Comparison of ENCODE assay signal across 10 mouse cellular contexts in genomic region chr6:119196382-119197305, GRCm38 (mm10). TPM values are rescaled to one million over a fixed set of nuclear protein-coding genes. Genes with fewer than 3 reads are reported as not detected.
DNase-seq lines count a peak whose midpoint lies in the region; ATAC-seq lines count a peak whose summit lies in the region.
"Had no signal": no experiment of that assay in that cellular context is flagged by ENCODE, and none has a peak within 500 bp of the region (broad histone marks: within the 10 kb centered on the region; RNA-seq: fewer than 3 reads in every experiment).

Gene Cacna1c, minus strand, starts transcription at chr6:119196418.

- intact Hi-C loops in left cerebral cortex, postnatal 14 days (cut with DNase I): no loop called here

- H3K9ac ChIP-seq in embryonic facial prominence, embryonic 12.5 days: no peak within 1 kb of the TSS
- H3K9ac ChIP-seq: hindbrain, embryonic 15.5 days had no signal

- H3K36me3 ChIP-seq in embryonic facial prominence, embryonic 12.5 days: peaks cover 16% of the 10 kb centered on the region
- H3K36me3 ChIP-seq in embryonic facial prominence, embryonic 10.5 days (replicated peaks): peaks cover 31% of the 10 kb centered on the region
- peaks cover 11% of the 10 kb centered on the region for H3K36me3 ChIP-seq in heart, embryonic 10.5 days

- 82% methylated on average over 17 of the region's 17 CpGs for WGBS in embryonic facial prominence, embryonic 12.5 days
- WGBS in embryonic facial prominence, embryonic 10.5 days: 84% methylated on average over 17 of the region's 17 CpGs
- 18% methylated on average over 17 of the region's 17 CpGs for WGBS in heart, embryonic 10.5 days

- no peaks in the 10 kb centered on the region for H3K27me3 ChIP-seq in embryonic facial prominence, embryonic 12.5 days
- no peaks in the 10 kb centered on the region for H3K27me3 ChIP-seq in embryonic facial prominence, embryonic 10.5 days (replicated peaks; ENCODE audit: low read depth, poor library complexity, severe bottlenecking)
- no peaks in the 10 kb centered on the region for H3K27me3 ChIP-seq in heart, embryonic 10.5 days (ENCODE audit: insufficient read depth, poor library complexity, severe bottlenecking)
- H3K27me3 ChIP-seq: hindbrain, embryonic 15.5 days had no signal

- no peak for ATAC-seq in embryonic facial prominence, embryonic 12.5 days (ENCODE audit: insufficient number of reproducible peaks, insufficient read depth, low FRiP score, low TSS enrichment)

- H3K9me3 ChIP-seq in embryonic facial prominence, embryonic 12.5 days: no peaks in the 10 kb centered on the region
- H3K9me3 ChIP-seq in embryonic facial prominence, embryonic 10.5 days: no peaks in the 10 kb centered on the region
- H3K9me3 ChIP-seq in heart, embryonic 10.5 days: no peaks in the 10 kb centered on the region
- H3K9me3 ChIP-seq: hindbrain, embryonic 15.5 days had no signal

- H3K27ac ChIP-seq in embryonic facial prominence, embryonic 12.5 days: no peak within 1 kb of the TSS
- H3K27ac ChIP-seq in embryonic facial prominence, embryonic 10.5 days (replicated peaks): no peak within 1 kb of the TSS
- H3K27ac ChIP-seq in heart, embryonic 10.5 days: peak within 1 kb of the TSS; percentile 88
- H3K27ac ChIP-seq: hindbrain, embryonic 15.5 days had no signal

- H3K4me1 ChIP-seq in embryonic facial prominence, embryonic 12.5 days: peaks cover 18% of the 10 kb centered on the region
- peaks cover 27% of the 10 kb centered on the region for H3K4me1 ChIP-seq in embryonic facial prominence, embryonic 10.5 days
- peaks cover 63% of the 10 kb centered on the region for H3K4me1 ChIP-seq in heart, embryonic 10.5 days

- no peak within 1 kb of the TSS for H3K4me2 ChIP-seq in embryonic facial prominence, embryonic 12.5 days (replicated peaks)
- H3K4me2 ChIP-seq: hindbrain, embryonic 15.5 days had no signal

- DNase-seq in embryonic facial prominence, embryonic 10.5 days (ENCODE audit: low spot score): no peak
- DNase-seq in NIH3T3 (ENCODE audit: low read depth): peak; percentile 23
- DNase-seq in heart, embryonic 10.5 days (ENCODE audit: low spot score): peak; percentile 97
- no peak for DNase-seq in left cerebral cortex, postnatal 14 days (ENCODE audit: low spot score in 2 of 2)
- no peak for DNase-seq in right cerebral cortex, postnatal 14 days
- no peak for DNase-seq in right cerebral cortex, postnatal 10 days (ENCODE audit: low spot score in 2 of 2)
- DNase-seq in right cerebral cortex, adult 18-20 months: no peak

- no peak within 1 kb of the TSS for H3K4me3 ChIP-seq in embryonic facial prominence, embryonic 12.5 days
- no peak within 1 kb of the TSS for H3K4me3 ChIP-seq in embryonic facial prominence, embryonic 10.5 days
- H3K4me3 ChIP-seq in heart, embryonic 10.5 days: peak within 1 kb of the TSS; percentile 62
- H3K4me3 ChIP-seq: hindbrain, embryonic 15.5 days had no signal

RNA-seq across cellular contexts. Expression of gene Cacna1c, which starts in this region (rescaled TPM):
- polyA plus RNA-seq in embryonic facial prominence, embryonic 12.5 days (2016; fragmentation: Nextera tagmentation; extraction: Ambion mirVana): 10.2 and 11.9 TPM in 2 replicates
- polyA plus RNA-seq in embryonic facial prominence, embryonic 10.5 days (2016; fragmentation: Nextera tagmentation; extraction: Ambion mirVana): 4.2 and 4.9 TPM in 2 replicates
- polyA plus RNA-seq in heart, embryonic 10.5 days (2016; fragmentation: Nextera tagmentation; extraction: Ambion mirVana): 31.3 and 57.0 TPM in 2 replicates
- 10 to 100 TPM; 66.9 to 73.5 TPM for total RNA-seq in left cerebral cortex, postnatal 14 days (2021)
- total RNA-seq: monocyte, adult 5-6 weeks had no signal

Comparison
In these comparisons a context has a peak if more than half of its experiments do, and no peak if none do; other contexts are left out.
1. DNase-seq: peak in NIH3T3 (single experiment) and heart, embryonic 10.5 days (single experiment); none in embryonic facial prominence, embryonic 10.5 days (single experiment), left cerebral cortex, postnatal 14 days (0 of 2), right cerebral cortex, postnatal 14 days (single experiment), right cerebral cortex, postnatal 10 days (0 of 2) and right cerebral cortex, adult 18-20 months (single experiment).